Mouse (Mus musculus) left cerebral cortex, postnatal 36 days (tissue): ENCODE results near the gene Pou2f1. TPM values are rescaled to one million over a fixed set of nuclear protein-coding genes. Genes with fewer than 3 reads are reported as not detected.

Source experiments
- DNase-seq, 2 experiments: peaks; one replicate each; pipeline ENCODE4 v3.0.0; 2021 to 2022; ENCODE audit warnings: low spot score in 2 of 2, mixed read lengths in 1 of 2
- intact Hi-C: fragments of 180-260 bp; cut with DNase I; formaldehyde crosslinking; loops from one replicate; pipeline ENCODE4 v1.15.1; 2025
- total RNA-seq, 2 experiments: library from RNA; stranded (reverse); gene quantifications; 2 replicates each; pipeline ENCODE4 v1.2.3; 2021

Pou2f1 gene
- total RNA-seq, 2 experiments from 2014 or later: 11.3 to 22.7 TPM

- intact Hi-C loops: loop anchor here (5.0 kb wide), 1 partner anchor 74 kb away; no protein-coding TSS in a partner anchor
- no peak for DNase-seq
Observed at GRCm38 (mm10) chr1:165855759-165856545, 146.5 kb downstream of the Pou2f1 start.

- intact Hi-C loops: loop anchor here (1.0 to 5.0 kb wide), 2 partner anchors 113 to 298 kb away; no protein-coding TSS in a partner anchor
- DNase-seq: peak; percentile 36 to 50
Observed at GRCm38 (mm10) chr1:165853729-165854420, 148.6 kb downstream of the Pou2f1 start.

DNA sequence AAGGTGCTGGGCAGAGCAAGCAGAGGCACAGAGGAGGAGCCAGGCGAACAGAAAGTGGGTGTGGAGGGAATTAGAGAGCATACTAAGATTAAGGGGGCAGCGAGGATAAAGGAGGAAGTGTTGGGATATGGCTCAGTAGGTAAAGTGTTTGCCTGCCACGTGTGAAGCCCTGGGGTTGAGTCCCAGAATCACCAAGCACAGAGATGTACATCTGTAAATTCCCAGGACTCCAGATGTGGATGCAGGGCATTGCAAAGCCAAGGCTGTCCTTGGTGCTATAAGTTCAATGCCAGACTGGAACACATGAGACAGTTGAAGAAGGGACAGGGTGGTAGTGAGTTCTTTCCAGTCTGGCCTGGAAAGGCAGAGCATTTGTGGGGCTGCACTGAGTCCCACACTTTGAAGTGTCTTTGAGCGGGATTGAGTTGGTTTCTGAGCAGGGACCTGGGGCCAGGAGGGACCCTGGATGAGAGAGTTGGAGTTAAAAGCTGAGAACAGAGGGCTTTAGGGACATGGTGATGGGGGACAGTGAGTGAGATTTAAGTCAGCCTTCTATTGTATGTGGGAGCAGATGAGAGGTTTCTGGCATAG, 149.3 kb downstream of the Pou2f1 start:
- intact Hi-C loops: loop anchor here (1.0 to 5.0 kb wide), 2 partner anchors 114 to 299 kb away; no protein-coding TSS in a partner anchor

GRCm38 (mm10) chr1:165852131-165852530, 150.3 kb downstream of the Pou2f1 start:
- intact Hi-C loops: loop anchor here (5.0 kb wide), 1 partner anchor 300 kb away; no protein-coding TSS in a partner anchor
- DNase-seq: no peak

More for the DNA sequence above, 149.3 kb downstream of the Pou2f1 start:
- no peak for DNase-seq

DNA sequence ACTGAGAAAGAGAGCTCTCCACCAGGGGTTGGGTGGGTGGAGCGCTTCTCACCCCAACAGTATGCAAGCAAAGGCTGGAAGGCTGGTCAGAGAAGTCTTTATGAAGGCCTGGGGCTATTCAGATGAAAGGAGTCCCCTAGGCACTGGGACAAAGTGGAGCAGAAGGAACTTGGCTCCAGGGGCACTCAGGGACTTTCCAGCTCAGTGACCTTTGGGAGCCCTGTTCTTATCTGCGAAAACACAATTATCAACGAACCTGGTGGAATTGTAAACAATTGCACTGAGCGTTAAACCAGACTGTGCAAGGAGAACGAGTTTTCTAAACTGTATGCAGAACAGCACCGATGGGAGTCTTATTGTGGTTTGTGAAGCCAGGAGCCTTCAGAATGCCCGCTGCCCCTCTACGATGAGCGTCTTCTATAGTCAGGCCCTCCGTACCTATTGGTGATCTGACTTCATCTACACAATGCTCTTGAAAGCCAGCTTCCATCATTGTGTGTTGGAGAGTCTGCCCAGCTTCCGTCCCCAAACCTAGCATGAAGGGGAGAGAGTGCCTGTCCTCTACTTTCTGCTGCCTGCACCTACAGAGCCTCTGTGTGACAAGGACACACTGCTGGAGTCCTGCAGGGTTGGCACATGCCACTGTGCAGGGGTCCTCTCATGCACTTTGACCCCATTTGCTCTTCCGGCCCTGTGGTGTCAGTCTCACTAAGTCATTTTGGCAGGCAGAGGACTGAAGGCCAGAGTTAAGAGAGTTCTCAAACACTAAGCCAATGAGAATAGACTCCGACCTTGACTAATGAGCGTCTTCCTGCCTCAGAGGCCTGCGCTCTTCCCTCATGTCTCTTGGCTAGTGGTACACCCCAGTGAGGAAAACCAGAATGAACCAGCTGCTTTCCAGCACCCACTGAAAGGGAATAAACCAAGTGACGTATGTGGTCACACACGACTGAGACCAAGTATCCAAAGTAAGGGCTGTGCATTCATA, 152.7 kb downstream of the Pou2f1 start:
- intact Hi-C loops: loop anchor here (5.0 kb wide), 1 partner anchor 303 kb away; no protein-coding TSS in a partner anchor
- DNase-seq: no peak

DNA sequence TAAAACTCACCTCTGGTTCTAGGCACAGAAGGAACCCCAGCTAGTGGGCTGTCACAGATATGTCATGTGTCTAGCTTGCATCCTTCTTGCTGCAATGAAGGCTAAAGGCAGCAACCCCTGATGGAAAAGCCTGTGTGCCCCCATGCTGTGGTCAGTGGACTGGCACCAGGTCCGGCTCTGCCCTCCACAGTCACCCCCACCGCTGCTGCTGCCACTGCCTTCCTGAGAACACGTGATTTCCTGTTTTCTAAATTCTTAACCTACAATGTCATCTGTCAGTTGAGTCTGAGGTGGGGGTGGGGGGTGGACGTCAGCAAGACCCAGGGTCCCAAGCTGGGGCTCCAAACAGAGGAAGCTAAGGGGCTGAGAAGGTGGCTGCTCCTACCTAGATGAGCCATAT, 153.6 kb downstream of the Pou2f1 start:
- intact Hi-C loops: no loop called here

GRCm38 (mm10) chr1:165848417-165848816, 154.1 kb downstream of the Pou2f1 start:
- DNase-seq: no peak
- intact Hi-C loops: no loop called here

More for the DNA sequence above, 153.6 kb downstream of the Pou2f1 start:
- DNase-seq: no peak

- peak in 1 of 2 experiments; percentile 11 for DNase-seq
- intact Hi-C loops: no loop called here
Observed at GRCm38 (mm10) chr1:165845366-165845765, 157.1 kb downstream of the Pou2f1 start.

GRCm38 (mm10) chr1:165844956-165845355, 157.5 kb downstream of the Pou2f1 start:
- intact Hi-C loops: no loop called here
- no peak for DNase-seq

DNA sequence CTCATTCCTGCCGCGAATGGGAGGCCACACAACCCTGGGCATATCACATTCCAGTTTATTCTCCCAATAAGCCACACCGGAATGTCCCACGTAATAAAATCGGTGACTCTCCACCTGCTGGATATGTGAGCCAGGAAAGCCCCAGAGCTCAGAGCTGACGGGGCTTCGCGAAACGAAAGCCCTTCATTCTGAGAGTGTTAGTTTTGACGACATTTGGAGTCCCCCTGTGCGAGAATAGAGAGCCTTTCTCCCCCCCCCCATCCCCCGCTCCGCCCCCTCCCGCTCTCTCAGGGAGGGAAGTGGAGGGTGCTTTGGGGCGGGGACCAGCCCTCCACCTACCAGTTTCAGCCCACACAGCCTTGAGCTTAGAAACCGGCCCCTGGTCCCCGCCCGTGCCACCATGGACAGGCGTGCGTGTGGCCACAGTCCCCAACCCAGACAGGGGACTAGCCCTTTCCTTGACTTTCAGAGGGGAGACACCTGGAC, 158.0 kb downstream of the Pou2f1 start:
- intact Hi-C loops: no loop called here
- no peak for DNase-seq

DNA sequence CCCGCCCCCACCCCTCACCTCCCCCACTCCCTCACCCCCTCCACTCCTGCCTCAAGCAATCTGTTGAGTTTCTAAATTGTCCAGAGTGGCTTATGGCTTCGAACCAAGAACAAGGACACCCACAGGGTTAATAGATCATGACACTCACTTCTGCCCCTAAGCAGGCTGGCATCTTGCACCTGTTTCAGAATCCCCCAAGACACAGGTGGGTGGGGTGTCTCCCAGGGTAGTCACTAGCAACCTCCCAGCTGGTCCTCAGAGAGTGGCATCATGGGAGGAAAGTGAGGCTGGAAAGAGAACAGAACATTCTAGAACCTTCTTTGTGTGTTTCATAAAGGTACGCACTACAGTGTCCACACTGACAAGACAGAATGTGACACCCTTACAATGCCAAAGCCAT, 158.9 kb downstream of the Pou2f1 start:
- intact Hi-C loops: no loop called here
- no peak for DNase-seq

DNA sequence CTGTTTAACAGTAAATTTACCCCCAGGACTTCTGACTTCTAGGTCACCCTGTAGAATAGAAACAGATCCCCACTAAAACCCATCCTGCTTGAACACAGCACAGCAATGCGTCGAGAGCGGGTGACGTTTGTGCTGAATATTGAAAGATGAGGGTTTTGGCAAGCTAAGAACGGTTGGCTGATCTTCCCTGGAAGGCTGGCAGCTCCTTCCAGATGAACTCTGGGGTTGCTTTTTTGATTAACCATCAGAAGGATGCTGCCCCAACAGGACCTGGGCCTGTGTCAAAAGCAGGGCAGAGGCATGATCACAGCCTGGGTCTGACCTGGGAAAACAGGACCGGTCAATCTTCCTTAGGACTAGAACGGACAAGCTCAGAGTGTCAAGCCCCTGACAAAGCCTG, 160.3 kb downstream of the Pou2f1 start:
- no peak for DNase-seq
- intact Hi-C loops: no loop called here

DNA sequence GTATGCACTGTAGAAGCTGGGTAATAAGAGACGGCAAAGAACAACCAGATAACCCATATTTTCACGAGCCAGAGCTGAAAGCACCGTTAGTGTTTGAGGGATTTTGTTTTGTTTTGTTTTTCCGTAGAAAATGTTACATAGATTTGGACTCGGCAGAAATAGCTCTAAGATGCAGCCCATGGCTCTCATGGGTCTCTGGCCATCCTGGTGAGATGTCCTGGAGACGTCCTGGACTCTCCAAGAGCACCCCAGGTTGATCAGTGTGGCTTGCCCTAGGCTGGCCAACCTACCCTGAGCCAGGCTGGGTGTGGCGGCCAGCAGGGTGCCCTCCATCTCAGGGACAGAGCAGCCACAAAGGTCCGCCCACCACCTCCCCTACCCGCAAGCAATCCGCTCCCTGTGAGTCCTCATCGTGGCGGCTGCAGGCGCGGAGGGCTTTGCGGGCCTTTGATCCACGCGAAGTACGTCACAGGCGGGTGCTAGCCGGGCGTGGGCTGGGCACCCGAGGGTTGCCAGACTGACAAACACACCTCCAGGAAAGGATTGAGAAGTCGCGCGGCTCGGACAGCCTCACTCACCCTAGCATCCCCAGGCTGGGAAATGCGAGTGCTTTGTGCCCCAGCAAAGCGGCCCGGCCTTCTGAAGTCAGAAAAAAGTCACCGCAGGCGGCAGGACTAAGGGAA, 161.8 kb downstream of the Pou2f1 start:
- DNase-seq: no peak
- intact Hi-C loops: no loop called here

DNA sequence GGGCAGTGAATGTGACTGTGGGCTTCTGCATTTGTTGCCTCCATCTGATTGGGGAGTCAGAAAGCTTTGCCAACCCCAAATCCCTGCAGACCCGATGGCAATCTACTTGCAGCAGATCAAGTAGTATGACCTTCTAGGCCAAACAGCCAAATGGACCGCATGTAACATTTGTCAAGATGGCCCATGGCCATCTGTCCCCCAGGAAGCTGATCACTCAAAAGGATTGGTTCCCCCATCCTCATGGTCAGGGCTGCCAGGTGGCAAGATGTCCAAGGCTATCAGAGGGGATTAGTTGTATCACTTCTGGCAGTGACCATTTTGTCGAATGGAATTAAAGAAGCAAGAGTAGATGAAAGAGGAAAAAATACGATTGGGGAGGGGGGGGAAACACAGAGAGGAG, 163.3 kb downstream of the Pou2f1 start:
- intact Hi-C loops: no loop called here
- DNase-seq: no peak

DNA sequence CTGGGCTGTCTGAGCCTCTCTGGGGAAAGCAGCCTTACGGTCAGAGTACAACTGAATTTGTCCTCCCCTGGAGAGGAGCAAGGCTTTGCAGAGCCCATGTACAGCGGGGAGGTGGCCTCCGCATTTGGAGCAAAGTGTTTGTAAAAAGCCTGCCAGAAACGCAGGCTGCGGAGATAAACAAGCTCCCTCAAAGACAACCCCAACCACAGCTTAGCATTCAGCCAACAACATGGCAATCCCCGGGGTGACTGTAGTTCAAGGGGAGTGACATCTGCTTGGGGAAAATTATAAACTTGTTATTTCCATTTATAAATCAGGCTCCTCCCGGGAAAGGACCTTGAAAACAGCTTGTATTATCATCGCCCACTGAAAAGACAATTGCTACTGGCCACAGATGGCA, 164.9 kb downstream of the Pou2f1 start:
- DNase-seq: no peak
- intact Hi-C loops: no loop called here

DNA sequence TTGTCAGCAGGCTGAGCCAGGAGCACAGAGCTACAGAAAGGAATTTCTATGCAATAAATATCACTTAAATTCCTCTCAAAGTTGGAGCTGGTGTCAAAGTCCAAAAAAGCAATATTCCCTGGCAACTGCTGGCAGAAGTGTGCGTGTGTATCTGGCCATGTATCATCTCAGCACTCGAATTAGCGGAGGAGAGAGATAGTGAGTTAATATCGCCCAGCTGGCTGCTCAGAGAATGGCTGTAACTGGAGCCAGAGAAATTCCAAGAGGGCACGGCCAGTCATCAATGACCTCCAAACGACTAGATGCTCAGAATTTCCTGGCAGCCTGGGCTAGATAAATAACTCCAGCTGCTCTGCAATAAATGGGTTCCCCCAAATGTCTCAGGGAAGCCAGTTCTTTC, 166.0 kb downstream of the Pou2f1 start:
- DNase-seq: no peak
- intact Hi-C loops: no loop called here

DNA sequence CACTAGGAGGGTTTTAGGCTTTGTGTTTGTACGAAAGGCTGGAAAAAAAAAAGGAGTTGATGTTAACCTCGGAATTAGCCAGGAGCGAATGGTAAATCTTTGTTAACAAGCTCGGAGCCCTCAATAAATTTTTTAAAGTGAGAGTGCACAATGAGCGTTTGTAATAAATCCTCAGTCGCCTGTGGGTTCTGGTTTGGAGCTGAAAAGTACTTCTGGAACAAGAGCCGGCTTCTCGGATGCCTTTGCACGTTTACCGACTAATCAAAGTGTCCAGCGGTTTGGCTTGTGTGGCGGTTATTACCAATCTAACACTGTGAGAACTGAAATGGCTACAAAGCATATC, 167.9 kb downstream of the Pou2f1 start:
- DNase-seq: no peak
- intact Hi-C loops: no loop called here

GRCm38 (mm10) chr1:165833910-165834632, 168.4 kb downstream of the Pou2f1 start:
- DNase-seq: no peak
- intact Hi-C loops: no loop called here
